In the genomic region with DNA sequence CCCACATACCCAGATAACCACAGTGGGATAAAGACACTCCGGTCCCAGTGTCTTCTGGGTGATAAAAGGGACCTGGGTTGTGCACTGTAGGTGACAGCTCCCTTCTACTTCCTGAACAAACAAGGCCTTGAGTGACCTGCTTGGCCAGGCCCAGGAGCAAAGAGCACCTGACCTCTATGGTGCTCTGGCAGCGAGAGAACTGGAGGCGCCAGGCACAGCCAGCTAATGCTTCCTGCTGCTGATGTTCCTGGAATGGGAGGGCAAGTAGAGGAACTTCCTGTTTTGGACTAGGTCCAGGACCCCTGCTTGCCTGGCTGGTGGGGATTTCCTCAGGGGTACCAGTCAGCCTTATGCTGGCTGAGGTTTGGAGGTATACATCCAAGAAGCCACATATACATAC, we compare ENCODE assay signal across 8 mouse cellular contexts. TPM values are rescaled to one million over a fixed set of nuclear protein-coding genes. Genes with fewer than 3 reads are reported as not detected.
DNase-seq lines count a peak whose midpoint lies in the region; ATAC-seq lines count a peak whose summit lies in the region.

No protein-coding gene starts in this region.

- DNase-seq in adrenal gland, postnatal 10 days = peak; percentile 42
- DNase-seq in adrenal gland, adult 8-10 months = no peak
- no peak for DNase-seq in embryonic facial prominence, embryonic 14.5 days (ENCODE audit: low spot score)
- no peak for DNase-seq in layer of hippocampus, adult 11-12 months (ENCODE audit: low spot score)
- DNase-seq in layer of hippocampus, adult 9-10 months (ENCODE audit: low spot score) = no peak
- no peak for DNase-seq in thymus, adult 18-20 months

- no peak for ATAC-seq in embryonic facial prominence, embryonic 14.5 days (ENCODE audit: low read depth)
- peak; percentile 16 for ATAC-seq in intestine, embryonic 15.5 days
- ATAC-seq in liver, embryonic 15.5 days (ENCODE audit: insufficient read depth) = 0 out of 2 replicates have a peak, but pooled peaks have one; percentile 42

- H3K9ac ChIP-seq in embryonic facial prominence, embryonic 14.5 days (ENCODE audit: low read depth, low read length) = no peak overlapping the region
- no peak overlapping the region for H3K9ac ChIP-seq in intestine, embryonic 15.5 days
- no peak overlapping the region for H3K9ac ChIP-seq in liver, embryonic 15.5 days

- no peak overlapping the region for H3K4me3 ChIP-seq in embryonic facial prominence, embryonic 14.5 days (ENCODE audit: low read depth, low read length)
- no peak overlapping the region for H3K4me3 ChIP-seq in intestine, embryonic 15.5 days (replicated peaks)
- no peak overlapping the region for H3K4me3 ChIP-seq in liver, embryonic 15.5 days (replicated peaks)

- no peaks in the 10 kb centered on the region for H3K9me3 ChIP-seq in embryonic facial prominence, embryonic 14.5 days (ENCODE audit: control insufficient read depth, low read length)
- no peaks in the 10 kb centered on the region for H3K9me3 ChIP-seq in intestine, embryonic 15.5 days
- H3K9me3 ChIP-seq in liver, embryonic 15.5 days (replicated peaks) = no peaks in the 10 kb centered on the region

- H3K27me3 ChIP-seq in embryonic facial prominence, embryonic 14.5 days (replicated peaks; ENCODE audit: control insufficient read depth, insufficient read depth, low read length) = no peaks in the 10 kb centered on the region
- no peaks in the 10 kb centered on the region for H3K27me3 ChIP-seq in intestine, embryonic 15.5 days (replicated peaks)
- peaks cover 44% of the 10 kb centered on the region for H3K27me3 ChIP-seq in liver, embryonic 15.5 days

- H3K27ac ChIP-seq in embryonic facial prominence, embryonic 14.5 days (replicated peaks; ENCODE audit: low read depth, low read length) = peak overlapping the region; percentile 59
- peak overlapping the region; percentile 74 for H3K27ac ChIP-seq in intestine, embryonic 15.5 days
- peak overlapping the region; percentile 38 for H3K27ac ChIP-seq in liver, embryonic 15.5 days (replicated peaks)

- 42% methylated on average over 3 of the region's 3 CpGs for WGBS in embryonic facial prominence, embryonic 14.5 days
- 19% methylated on average over 3 of the region's 3 CpGs for whole genome bisulfite sequencing in intestine, embryonic 15.5 days
- 34% methylated on average over 3 of the region's 3 CpGs for WGBS in liver, embryonic 15.5 days (ENCODE audit: insufficient replicate concordance)

- H3K4me1 ChIP-seq in embryonic facial prominence, embryonic 14.5 days (ENCODE audit: control insufficient read depth, insufficient read depth, low read length) = peaks cover 53% of the 10 kb centered on the region
- peaks cover 56% of the 10 kb centered on the region for H3K4me1 ChIP-seq in intestine, embryonic 15.5 days (replicated peaks)
- peaks cover 59% of the 10 kb centered on the region for H3K4me1 ChIP-seq in liver, embryonic 15.5 days (replicated peaks)

- H3K4me2 ChIP-seq in embryonic facial prominence, embryonic 14.5 days (ENCODE audit: low read depth, low read length) = peak overlapping the region; percentile 37; the same call in 1 of the 2 replicates
- H3K4me2 ChIP-seq in intestine, embryonic 15.5 days (replicated peaks) = peak overlapping the region; percentile 46
- H3K4me2 ChIP-seq in liver, embryonic 15.5 days = peak overlapping the region; percentile 15; the same call in 1 of the 2 replicates

- H3K36me3 ChIP-seq in embryonic facial prominence, embryonic 14.5 days (ENCODE audit: control insufficient read depth, insufficient read depth, low read length) = peaks cover 40% of the 10 kb centered on the region
- peaks cover 32% of the 10 kb centered on the region for H3K36me3 ChIP-seq in intestine, embryonic 15.5 days
- peaks cover 25% of the 10 kb centered on the region for H3K36me3 ChIP-seq in liver, embryonic 15.5 days (replicated peaks)

RNA-seq across cellular contexts. Expression of gene Plxnb2, which starts 10.5 kb away (rescaled TPM):
- 100 to 1,000 TPM in 1 of 2 experiments, 10 to 100 TPM in 1; 96.8 to 105 TPM for total RNA-seq in adrenal gland, postnatal 10 days (2021)
- 100 to 1,000 TPM; 153 to 177 (median 157) TPM for total RNA-seq in adrenal gland, adult 8-10 months (2022)
- polyA plus RNA-seq in embryonic facial prominence, embryonic 14.5 days (2014; fragmentation: Nextera tagmentation; extraction: Ambion mirVana) = 158 and 169 TPM in 2 replicates
- polyA plus RNA-seq in intestine, embryonic 15.5 days (2015; fragmentation: Nextera tagmentation; extraction: Ambion mirVana) = 107 and 118 TPM in 2 replicates
- 22.3 and 30.1 TPM in 2 replicates for polyA plus RNA-seq in liver, embryonic 15.5 days (2015; fragmentation: Nextera tagmentation; extraction: Ambion mirVana)

RNA-seq across cellular contexts. Expression of gene Mapk11, which starts 20.7 kb away (rescaled TPM):
- 1 to 10 TPM; 5.1 to 7.3 TPM for total RNA-seq in adrenal gland, postnatal 10 days (2021)
- 1 to 10 TPM; 4.6 to 7.7 (median 6.3) TPM for total RNA-seq in adrenal gland, adult 8-10 months (2022)
- polyA plus RNA-seq in embryonic facial prominence, embryonic 14.5 days (2014; fragmentation: Nextera tagmentation; extraction: Ambion mirVana) = 7.8 and 8.6 TPM in 2 replicates
- 5.8 and 6.0 TPM in 2 replicates for polyA plus RNA-seq in intestine, embryonic 15.5 days (2015; fragmentation: Nextera tagmentation; extraction: Ambion mirVana)
- 0.44 and 0.68 TPM in 2 replicates for polyA plus RNA-seq in liver, embryonic 15.5 days (2015; fragmentation: Nextera tagmentation; extraction: Ambion mirVana)

RNA-seq across cellular contexts. Expression of gene Dennd6b, which starts 26.2 kb away (rescaled TPM):
- 1 to 10 TPM; 4.7 to 7.4 TPM for total RNA-seq in adrenal gland, postnatal 10 days (2021)
- total RNA-seq in adrenal gland, adult 8-10 months (2022) = 10 to 100 TPM in 1 of 4 experiments, 1 to 10 TPM in 3; 6.9 to 13.2 (median 8.9) TPM
- polyA plus RNA-seq in embryonic facial prominence, embryonic 14.5 days (2014; fragmentation: Nextera tagmentation; extraction: Ambion mirVana) = 11.4 and 13.1 TPM in 2 replicates
- polyA plus RNA-seq in intestine, embryonic 15.5 days (2015; fragmentation: Nextera tagmentation; extraction: Ambion mirVana) = 12.1 and 13.1 TPM in 2 replicates
- 3.3 and 3.5 TPM in 2 replicates for polyA plus RNA-seq in liver, embryonic 15.5 days (2015; fragmentation: Nextera tagmentation; extraction: Ambion mirVana)

RNA-seq across cellular contexts. Expression of gene Mapk12, which starts 29.6 kb away (rescaled TPM):
- 10 to 100 TPM; 10.1 to 19.3 TPM for total RNA-seq in adrenal gland, postnatal 10 days (2021)
- 10 to 100 TPM; 10.5 to 22.7 (median 14.3) TPM for total RNA-seq in adrenal gland, adult 8-10 months (2022)
- polyA plus RNA-seq in embryonic facial prominence, embryonic 14.5 days (2014; fragmentation: Nextera tagmentation; extraction: Ambion mirVana) = 13.6 and 14.2 TPM in 2 replicates
- 3.6 and 4.2 TPM in 2 replicates for polyA plus RNA-seq in intestine, embryonic 15.5 days (2015; fragmentation: Nextera tagmentation; extraction: Ambion mirVana)
- polyA plus RNA-seq in liver, embryonic 15.5 days (2015; fragmentation: Nextera tagmentation; extraction: Ambion mirVana) = 1.4 and 1.5 TPM in 2 replicates

RNA-seq across cellular contexts. Expression of gene Ppp6r2, which starts 41.3 kb away (rescaled TPM):
- 10 to 100 TPM; 41.8 to 52.0 TPM for total RNA-seq in adrenal gland, postnatal 10 days (2021)
- 10 to 100 TPM; 46.8 to 89.2 (median 66.8) TPM for total RNA-seq in adrenal gland, adult 8-10 months (2022)
- polyA plus RNA-seq in embryonic facial prominence, embryonic 14.5 days (2014; fragmentation: Nextera tagmentation; extraction: Ambion mirVana) = 27.3 and 32.2 TPM in 2 replicates
- polyA plus RNA-seq in intestine, embryonic 15.5 days (2015; fragmentation: Nextera tagmentation; extraction: Ambion mirVana) = 21.6 and 23.9 TPM in 2 replicates
- polyA plus RNA-seq in liver, embryonic 15.5 days (2015; fragmentation: Nextera tagmentation; extraction: Ambion mirVana) = 14.9 and 16.3 TPM in 2 replicates
